22 mouse cellular contexts compared by ENCODE assay signal in genomic region chr6:146254216-146254820, GRCm38 (mm10).
A peak's percentile ranks its signal among the peaks of the same experiment; 100 is the strongest.
DNase-seq lines count a peak whose midpoint lies in the region; ATAC-seq and TF ChIP-seq lines count a peak whose summit lies in the region.
"Had no signal": no experiment of that assay in that cellular context is flagged by ENCODE, and none has a peak within 500 bp of the region (broad histone marks: within the 10 kb centered on the region; RNA-seq: fewer than 3 reads in every experiment).

No protein-coding gene starts in this region.

- no peaks in the 10 kb centered on the region for H3K36me3 ChIP-seq in forebrain, postnatal 0 days (ENCODE audit: insufficient read depth)
- no peaks in the 10 kb centered on the region for H3K36me3 ChIP-seq in forebrain, embryonic 10.5 days (replicated peaks)
- no peaks in the 10 kb centered on the region for H3K36me3 ChIP-seq in neural tube, embryonic 13.5 days
- H3K36me3 ChIP-seq in neural tube, embryonic 15.5 days: no peaks in the 10 kb centered on the region
- no peaks in the 10 kb centered on the region for H3K36me3 ChIP-seq in embryonic facial prominence, embryonic 14.5 days (ENCODE audit: control insufficient read depth, insufficient read depth, low read length)
- no peaks in the 10 kb centered on the region for H3K36me3 ChIP-seq in midbrain, embryonic 15.5 days (replicated peaks)
- H3K36me3 ChIP-seq in liver, postnatal 0 days (replicated peaks; ENCODE audit: insufficient read depth, low read length): no peaks in the 10 kb centered on the region
- H3K36me3 ChIP-seq: hindbrain, embryonic 12.5 days; limb, embryonic 15.5 days; liver, embryonic 15.5 days had no signal

- no peaks in the 10 kb centered on the region for H3K9me3 ChIP-seq in forebrain, postnatal 0 days (ENCODE audit: low read length)
- H3K9me3 ChIP-seq in forebrain, embryonic 10.5 days: peaks cover 7% of the 10 kb centered on the region; the same call in 1 of the 2 replicates
- H3K9me3 ChIP-seq in neural tube, embryonic 13.5 days: peaks cover 8% of the 10 kb centered on the region; the same call in 1 of the 2 replicates
- no peaks in the 10 kb centered on the region for H3K9me3 ChIP-seq in neural tube, embryonic 15.5 days (replicated peaks)
- H3K9me3 ChIP-seq in embryonic facial prominence, embryonic 14.5 days (ENCODE audit: control insufficient read depth, low read length): 0 out of 2 replicates have a peak, but pooled peaks cover 7% of the 10 kb centered on the region
- no peaks in the 10 kb centered on the region for H3K9me3 ChIP-seq in midbrain, embryonic 15.5 days
- H3K9me3 ChIP-seq in liver, postnatal 0 days (ENCODE audit: low read length): peaks cover 5% of the 10 kb centered on the region; the same call in 1 of the 2 replicates
- H3K9me3 ChIP-seq: limb, embryonic 15.5 days; liver, embryonic 15.5 days had no signal

- no peak overlapping the region for H3K27ac ChIP-seq in forebrain, postnatal 0 days (ENCODE audit: low read depth, low read length)
- no peak overlapping the region for H3K27ac ChIP-seq in forebrain, embryonic 10.5 days
- no peak overlapping the region for H3K27ac ChIP-seq in neural tube, embryonic 13.5 days (replicated peaks)
- H3K27ac ChIP-seq in neural tube, embryonic 15.5 days (replicated peaks): no peak overlapping the region
- H3K27ac ChIP-seq in embryonic facial prominence, embryonic 14.5 days (replicated peaks; ENCODE audit: low read depth, low read length): no peak overlapping the region
- H3K27ac ChIP-seq in midbrain, embryonic 15.5 days: no peak overlapping the region
- no peak overlapping the region for H3K27ac ChIP-seq in liver, postnatal 0 days (ENCODE audit: low read depth)
- H3K27ac ChIP-seq: forebrain, embryonic 13.5 days; hindbrain, embryonic 12.5 days; left cerebral cortex, adult 2 months; liver, embryonic 15.5 days; stomach, postnatal 0 days had no signal

- TF ChIP-seq EP300 in liver, postnatal 0 days (IDR thresholded peaks at IDR 0.05; ENCODE audit: low read depth): no peak

- no peak overlapping the region for H3K9ac ChIP-seq in forebrain, postnatal 0 days
- H3K9ac ChIP-seq in neural tube, embryonic 13.5 days: no peak overlapping the region
- H3K9ac ChIP-seq in neural tube, embryonic 15.5 days (replicated peaks): no peak overlapping the region
- H3K9ac ChIP-seq in embryonic facial prominence, embryonic 14.5 days (ENCODE audit: low read depth, low read length): no peak overlapping the region
- no peak overlapping the region for H3K9ac ChIP-seq in midbrain, embryonic 15.5 days
- H3K9ac ChIP-seq in liver, postnatal 0 days (replicated peaks): no peak overlapping the region
- H3K9ac ChIP-seq: forebrain, embryonic 13.5 days; hindbrain, embryonic 12.5 days; limb, embryonic 15.5 days; liver, embryonic 15.5 days had no signal

- no peaks in the 10 kb centered on the region for H3K4me1 ChIP-seq in forebrain, postnatal 0 days (ENCODE audit: insufficient read depth)
- H3K4me1 ChIP-seq in forebrain, embryonic 10.5 days: 0 out of 2 replicates have a peak, but pooled peaks cover 4% of the 10 kb centered on the region
- 0 out of 2 replicates have a peak, but pooled peaks cover 10% of the 10 kb centered on the region for H3K4me1 ChIP-seq in neural tube, embryonic 13.5 days (replicated peaks)
- no peaks in the 10 kb centered on the region for H3K4me1 ChIP-seq in neural tube, embryonic 15.5 days
- no peaks in the 10 kb centered on the region; the same call in 1 of the 2 replicates for H3K4me1 ChIP-seq in embryonic facial prominence, embryonic 14.5 days (ENCODE audit: control insufficient read depth, insufficient read depth, low read length)
- H3K4me1 ChIP-seq in midbrain, embryonic 15.5 days: no peaks in the 10 kb centered on the region
- peaks cover 2% of the 10 kb centered on the region; the same call in 1 of the 2 replicates for H3K4me1 ChIP-seq in liver, postnatal 0 days (ENCODE audit: insufficient read depth)
- H3K4me1 ChIP-seq: forebrain, embryonic 13.5 days; hindbrain, embryonic 12.5 days had no signal

- ATAC-seq in forebrain, postnatal 0 days: peak; percentile 56; the same call in 1 of the 2 replicates
- ATAC-seq in neural tube, embryonic 13.5 days (ENCODE audit: low read depth): peak; percentile 69; the same call in 1 of the 2 replicates
- ATAC-seq in neural tube, embryonic 15.5 days (ENCODE audit: low FRiP score): no peak; the same call in 1 of the 2 replicates
- ATAC-seq in embryonic facial prominence, embryonic 14.5 days (ENCODE audit: low read depth): peak; percentile 84
- ATAC-seq in midbrain, embryonic 15.5 days (replicated peaks): peak; percentile 82; the same call in 1 of the 2 replicates
- ATAC-seq in liver, postnatal 0 days: no peak
- ATAC-seq: forebrain, embryonic 13.5 days; lung, postnatal 0 days had no signal

- no peaks in the 10 kb centered on the region for H3K27me3 ChIP-seq in forebrain, postnatal 0 days (ENCODE audit: insufficient read depth, low read length)
- H3K27me3 ChIP-seq in forebrain, embryonic 10.5 days (ENCODE audit: poor library complexity, severe bottlenecking): no peaks in the 10 kb centered on the region
- no peaks in the 10 kb centered on the region for H3K27me3 ChIP-seq in neural tube, embryonic 13.5 days
- H3K27me3 ChIP-seq in neural tube, embryonic 15.5 days (replicated peaks): no peaks in the 10 kb centered on the region
- no peaks in the 10 kb centered on the region for H3K27me3 ChIP-seq in embryonic facial prominence, embryonic 14.5 days (replicated peaks; ENCODE audit: control insufficient read depth, insufficient read depth, low read length)
- H3K27me3 ChIP-seq in midbrain, embryonic 15.5 days (replicated peaks): no peaks in the 10 kb centered on the region
- H3K27me3 ChIP-seq in liver, postnatal 0 days (ENCODE audit: insufficient read depth, low read length): no peaks in the 10 kb centered on the region
- H3K27me3 ChIP-seq: forebrain, embryonic 13.5 days; hindbrain, embryonic 12.5 days; limb, embryonic 15.5 days; liver, embryonic 15.5 days had no signal

- 63% methylated on average over 3 of the region's 3 CpGs for WGBS in forebrain, postnatal 0 days
- WGBS in forebrain, embryonic 10.5 days: 94% methylated on average over 3 of the region's 3 CpGs
- WGBS in neural tube, embryonic 13.5 days: 63% methylated on average over 3 of the region's 3 CpGs
- 59% methylated on average over 3 of the region's 3 CpGs for WGBS in neural tube, embryonic 15.5 days
- WGBS in embryonic facial prominence, embryonic 14.5 days: 59% methylated on average over 3 of the region's 3 CpGs
- WGBS in midbrain, embryonic 15.5 days: 76% methylated on average over 3 of the region's 3 CpGs
- WGBS in liver, postnatal 0 days (ENCODE audit: insufficient replicate concordance): 91% methylated on average over 3 of the region's 3 CpGs

- no peak for DNase-seq in forebrain, postnatal 0 days
- no peak for DNase-seq in forebrain, embryonic 10.5 days (ENCODE audit: extremely low spot score, low spot score)
- peak; percentile 72 for DNase-seq in embryonic facial prominence, embryonic 14.5 days (ENCODE audit: low spot score)
- DNase-seq in adrenal gland, postnatal 10 days: no peak
- no peak for DNase-seq in liver, postnatal 0 days
- DNase-seq: B cell, adult 2 months; cerebellum, adult 8-10 months; gastrocnemius, postnatal 36 days; kidney, adult 9 months; kidney, postnatal 4 days; layer of hippocampus, adult 9-11 months; thymus, postnatal 25 days had no signal

- no peak overlapping the region for H3K4me3 ChIP-seq in forebrain, postnatal 0 days (ENCODE audit: low read depth, low read length)
- H3K4me3 ChIP-seq in forebrain, embryonic 10.5 days: no peak overlapping the region
- no peak overlapping the region for H3K4me3 ChIP-seq in neural tube, embryonic 13.5 days
- no peak overlapping the region for H3K4me3 ChIP-seq in neural tube, embryonic 15.5 days (replicated peaks)
- H3K4me3 ChIP-seq in embryonic facial prominence, embryonic 14.5 days (ENCODE audit: low read depth, low read length): no peak overlapping the region
- no peak overlapping the region for H3K4me3 ChIP-seq in midbrain, embryonic 15.5 days
- no peak overlapping the region for H3K4me3 ChIP-seq in liver, postnatal 0 days (ENCODE audit: low read depth, low read length)
- H3K4me3 ChIP-seq: forebrain, embryonic 13.5 days; hindbrain, embryonic 12.5 days; left cerebral cortex, adult 2 months; limb, embryonic 15.5 days; liver, embryonic 15.5 days had no signal

- no peak for TF ChIP-seq CTCF in forebrain, postnatal 0 days (IDR thresholded peaks at IDR 0.05; ENCODE audit: low read depth)
- no peak for TF ChIP-seq CTCF in liver, postnatal 0 days (IDR thresholded peaks at IDR 0.05; ENCODE audit: low read depth)

- H3K4me2 ChIP-seq in forebrain, postnatal 0 days (ENCODE audit: low read depth): no peak overlapping the region
- H3K4me2 ChIP-seq in neural tube, embryonic 13.5 days: no peak overlapping the region
- no peak overlapping the region for H3K4me2 ChIP-seq in neural tube, embryonic 15.5 days
- no peak overlapping the region for H3K4me2 ChIP-seq in embryonic facial prominence, embryonic 14.5 days (ENCODE audit: low read depth, low read length)
- no peak overlapping the region for H3K4me2 ChIP-seq in midbrain, embryonic 15.5 days
- no peak overlapping the region for H3K4me2 ChIP-seq in liver, postnatal 0 days (ENCODE audit: low read depth, low read length)
- H3K4me2 ChIP-seq: forebrain, embryonic 13.5 days; hindbrain, embryonic 12.5 days; limb, embryonic 15.5 days; liver, embryonic 15.5 days had no signal

Comparison
In these comparisons a context has a peak if more than half of its experiments do, and no peak if none do; other contexts are left out.
1. ATAC-seq: peak in forebrain, postnatal 0 days (single experiment), neural tube, embryonic 13.5 days (single experiment), embryonic facial prominence, embryonic 14.5 days (single experiment) and midbrain, embryonic 15.5 days (single experiment); none in neural tube, embryonic 15.5 days (single experiment) and liver, postnatal 0 days (single experiment).